Mouse (Mus musculus) small intestine, adult 2 months (tissue): ENCODE data around the gene Elavl3. TPM values are rescaled to one million over a fixed set of nuclear protein-coding genes. Genes with fewer than 3 reads are reported as not detected.

Experiments
- H3K27ac ChIP-seq: fragments of 200-500 bp; 2 replicates; pipeline ENCODE4 v1.5.1; 2012; ENCODE audit warnings: low read depth, low read length, control low read depth, inconsistent platforms; ENCODE audit not compliant: insufficient read depth
- H3K27me3 ChIP-seq: fragments of 200-500 bp; 2 replicates; pipeline ENCODE4 v1.6.1; 2012; ENCODE audit warnings: mild to moderate bottlenecking, moderate library complexity, low read length, inconsistent platforms; ENCODE audit not compliant: control insufficient read depth, insufficient read depth
- H3K36me3 ChIP-seq: fragments of 200-500 bp; 2 replicates; pipeline ENCODE4 v1.6.1; 2012; ENCODE audit warnings: mild to moderate bottlenecking, low read length, control low read depth, inconsistent platforms; ENCODE audit not compliant: control insufficient read depth, insufficient read depth
- H3K4me1 ChIP-seq: fragments of 200-500 bp; 2 replicates; pipeline ENCODE4 v1.6.1; 2012; ENCODE audit warnings: low read length, inconsistent platforms, mixed read lengths; ENCODE audit not compliant: control insufficient read depth, insufficient read depth, insufficient read length
- H3K4me3 ChIP-seq: fragments of 200-500 bp; 2 replicates; pipeline ENCODE4 v1.5.1; 2012; ENCODE audit warnings: low read depth, mild to moderate bottlenecking, control low read depth, inconsistent platforms, low read length, moderate library complexity
- CTCF ChIP-seq: fragments of 200-500 bp; IDR thresholded peaks from 2 replicates; pipeline ENCODE4 v1.5.1; 2012; ENCODE audit warnings: low read depth, mild to moderate bottlenecking, control low read depth, inconsistent platforms, low read length, moderate library complexity, mixed read lengths; ENCODE audit not compliant: insufficient replicate concordance, insufficient read length; ENCODE audit errors: extremely low read depth
- POLR2A ChIP-seq: fragments of 200-500 bp; IDR thresholded peaks from 2 replicates; pipeline ENCODE4 v1.6.1; 2012; ENCODE audit warnings: low read depth, mild to moderate bottlenecking, control low read depth, inconsistent platforms, low read length, moderate library complexity
- WGBS: fragments of 180-500 bp; shearing (Covaris S2); methylation state at CpG from one replicate; pipeline ENCODE4 v1.1.7; 2018; 5-methylcytosine and 5-hydroxymethylcytosine counted together
- polyA plus RNA-seq: library from polyadenylated mRNA; depleted of rRNA; stranded (reverse); fragments of >200 nt; gene quantifications from 2 replicates; pipeline ENCODE4 v1.2.3, GENCODE M21; 2012

Elavl3 gene
- polyA plus RNA-seq, 1 experiment, result 0.34 TPM

DNA sequence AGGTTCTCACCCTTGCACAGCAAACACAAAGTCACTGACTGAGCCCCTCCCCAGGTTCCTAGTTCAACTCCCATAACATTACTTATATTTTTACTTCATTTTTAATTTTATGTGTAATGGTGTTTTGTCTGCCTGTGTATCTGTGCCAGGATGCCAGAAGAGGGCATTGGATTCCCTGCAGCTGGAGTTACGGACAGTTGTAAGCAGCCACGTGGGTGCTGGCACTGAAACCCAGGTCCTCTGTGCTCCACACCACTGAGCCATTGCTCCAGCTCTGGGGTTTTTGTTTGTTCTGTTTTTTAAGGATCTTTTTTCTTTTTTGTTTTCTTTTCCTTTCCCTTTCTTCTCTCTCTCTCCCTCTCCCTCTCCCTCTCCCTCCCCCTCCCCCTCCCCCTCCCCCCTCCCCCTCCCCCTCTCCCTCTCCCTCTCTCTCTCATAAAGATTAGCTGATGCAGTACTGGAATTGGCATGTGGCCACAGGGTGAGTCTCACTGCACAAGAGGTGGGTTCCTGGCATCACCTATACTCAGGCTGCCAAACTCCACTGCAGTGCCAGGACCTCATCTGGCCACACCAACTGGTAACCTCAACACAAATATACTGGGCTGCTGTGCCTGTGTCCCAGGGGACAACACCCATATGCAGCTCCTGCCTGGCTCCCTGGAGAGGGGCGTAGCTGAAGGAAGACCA lies 55.5 kb downstream of the Elavl3 start:
- Histone ChIP-seq H3K4me1 (no peaks in the 10 kb centered on the region), H3K4me3 (no peak overlapping the region), H3K27ac (no peak overlapping the region), H3K27me3 (no peaks in the 10 kb centered on the region; the same call in none of the 2 replicates), H3K36me3 (no peaks in the 10 kb centered on the region)
- 84% methylated on average over 3 of the region's 3 CpGs for WGBS
- TF ChIP-seq POLR2A, result no peak
- no peak for TF ChIP-seq CTCF

DNA sequence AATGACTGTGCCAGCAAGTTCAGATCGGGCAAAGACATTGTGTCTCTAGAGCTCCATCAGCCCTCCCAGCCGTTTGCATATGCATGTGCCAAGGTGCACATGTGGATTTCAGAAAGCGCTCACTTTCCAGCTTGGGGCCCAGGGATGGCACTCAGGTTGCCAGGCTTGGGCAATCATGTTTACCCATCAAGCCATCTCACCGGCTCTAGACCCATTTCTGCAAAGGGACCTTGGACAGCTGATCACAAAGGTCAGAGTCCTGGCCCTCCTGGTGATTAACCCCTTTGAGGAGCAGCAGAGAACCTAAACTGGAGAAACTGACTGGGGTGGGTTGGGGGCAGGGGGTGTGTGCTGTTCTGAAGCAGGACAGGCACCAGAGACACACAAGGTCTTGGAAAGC lies 59.6 kb downstream of the Elavl3 start:
- Histone ChIP-seq H3K4me3 (no peak overlapping the region), H3K27me3 (peaks cover 34% of the 10 kb centered on the region), H3K27ac (no peak overlapping the region), H3K4me1 (peaks cover 12% of the 10 kb centered on the region), H3K36me3 (no peaks in the 10 kb centered on the region)
- TF ChIP-seq POLR2A (no peak), CTCF (no peak)
- WGBS, result 58% methylated on average over 4 of the region's 4 CpGs

DNA sequence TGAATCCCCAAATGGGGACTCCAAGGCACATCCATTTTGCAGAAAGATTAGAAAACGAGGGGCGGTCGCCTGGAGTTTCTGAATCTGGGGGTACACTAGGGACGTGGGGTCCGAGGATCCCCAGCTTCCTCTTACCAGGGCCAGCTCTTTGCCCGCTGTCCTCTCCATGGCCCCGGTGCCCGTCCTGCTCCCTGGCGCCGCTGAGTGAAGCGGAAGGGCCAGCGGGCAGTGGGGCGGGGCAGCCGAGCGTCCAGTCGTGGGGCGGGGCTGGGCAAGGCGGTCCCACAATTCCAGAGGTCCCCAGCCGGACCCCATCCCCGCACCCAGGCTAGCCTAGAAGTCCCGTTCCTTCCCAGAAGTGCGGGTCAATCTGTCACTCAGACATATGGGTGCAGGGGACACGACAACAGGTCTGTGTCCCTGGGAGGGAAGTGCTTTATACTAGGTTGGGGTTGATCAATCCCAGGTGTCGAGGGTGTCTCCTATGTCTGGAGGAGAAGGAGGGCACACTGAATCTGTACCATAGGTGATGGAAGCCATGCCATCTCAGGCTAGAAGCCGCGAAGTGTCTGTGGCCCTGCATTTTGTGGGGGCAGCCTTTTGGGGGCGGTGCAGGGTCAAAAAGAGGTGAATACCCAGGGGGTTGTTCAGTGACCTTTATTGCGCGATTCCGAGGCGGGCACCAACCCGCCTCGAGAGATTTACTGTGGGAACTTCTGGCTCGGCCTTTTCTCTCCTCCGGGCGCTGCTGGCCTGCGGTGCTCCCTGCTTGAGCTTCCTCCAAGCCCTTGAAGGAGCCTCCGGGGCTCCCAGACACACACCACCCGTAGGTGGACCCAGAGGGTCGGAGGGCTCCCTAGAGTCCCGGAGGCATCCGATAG lies 62.4 kb downstream of the Elavl3 start, which contains the start of gene Rgl3:
TSS of gene Rgl3 (minus strand) at position 217 of the 881 bp plus-strand sequence.
- TF ChIP-seq POLR2A (no peak), CTCF (no peak)
- WGBS, result 3% methylated on average over 41 of the region's 42 CpGs
- Histone ChIP-seq H3K4me3 (peak within 1 kb of the TSS; percentile 55), H3K27me3 (peaks cover 34% of the 10 kb centered on the region), H3K4me1 (peaks cover 12% of the 10 kb centered on the region), H3K27ac (no peak within 1 kb of the TSS), H3K36me3 (no peaks in the 10 kb centered on the region)

DNA sequence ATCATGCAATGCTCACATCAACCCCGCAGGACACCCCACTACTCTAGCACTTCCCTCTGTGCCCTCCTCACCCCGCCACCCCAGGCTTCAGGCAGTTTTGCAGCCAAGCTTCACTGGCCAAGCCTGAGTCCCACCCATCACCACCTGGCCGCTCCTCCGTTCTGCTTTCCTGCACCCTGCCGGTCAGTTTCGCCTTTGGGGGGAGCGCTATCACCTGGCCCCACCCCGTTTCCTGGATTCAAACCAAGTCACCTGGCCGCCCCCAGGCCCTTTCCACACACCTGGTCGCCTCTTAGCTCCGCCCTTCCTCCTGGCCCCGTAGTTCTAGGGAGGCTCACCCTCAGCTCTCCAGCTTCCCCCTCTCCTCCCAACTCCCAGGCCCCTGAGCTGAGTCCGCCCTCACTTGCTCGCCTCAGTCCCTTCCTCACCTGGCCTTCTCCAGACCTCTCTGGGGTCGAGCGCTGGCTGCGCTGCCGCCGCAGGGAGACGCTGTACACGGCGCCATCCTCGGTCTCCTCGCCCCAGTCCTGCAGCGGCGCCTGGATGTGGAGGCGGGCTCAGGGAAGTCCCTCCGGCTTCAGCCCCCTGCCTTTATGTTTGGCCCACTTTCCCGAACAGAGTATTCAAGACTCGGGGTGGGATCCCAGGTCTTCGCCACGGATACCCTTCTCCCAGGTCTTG lies 63.3 kb downstream of the Elavl3 start:
- H3K27me3 ChIP-seq, result peaks cover 34% of the 10 kb centered on the region
- H3K27ac ChIP-seq, result no peak overlapping the region

DNA sequence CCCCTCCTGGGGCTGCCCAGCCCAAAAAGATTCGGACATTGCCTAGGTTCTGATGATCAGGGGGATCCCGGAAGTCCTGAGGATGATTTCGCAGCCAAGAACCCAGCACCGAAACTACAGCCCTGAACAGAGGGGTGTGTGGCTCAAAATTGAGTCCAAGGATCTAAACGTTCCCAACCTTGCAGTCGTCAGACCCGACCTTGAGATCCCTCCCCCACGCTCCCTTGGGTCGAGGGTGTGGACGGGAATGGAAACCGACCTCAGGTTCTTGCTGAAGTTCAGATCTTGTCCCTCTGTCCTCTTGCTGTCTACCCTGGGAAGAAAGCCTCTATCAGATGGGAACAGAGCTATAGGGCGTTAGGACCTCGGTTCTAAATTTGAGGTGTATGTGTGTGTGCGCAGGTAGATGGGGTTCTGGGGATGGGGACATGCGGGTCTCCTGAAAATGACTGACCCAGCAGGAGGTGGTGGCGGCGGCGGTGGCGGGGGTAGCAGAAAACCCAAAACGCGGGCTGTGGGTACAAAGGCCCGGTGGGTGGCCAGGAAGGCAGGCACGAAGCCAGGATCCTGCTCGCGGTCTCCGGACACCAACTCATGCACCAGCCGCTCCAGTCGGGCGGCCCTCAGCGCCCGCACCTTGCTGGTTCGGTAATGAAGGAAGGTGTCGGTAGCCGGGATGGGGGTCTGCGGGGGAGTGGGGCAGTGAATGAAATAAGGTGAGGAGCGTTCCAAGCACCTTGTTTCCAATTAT lies 64.1 kb downstream of the Elavl3 start:
- Histone ChIP-seq H3K4me3 (no peak overlapping the region), H3K27me3 (peaks cover 34% of the 10 kb centered on the region), H3K36me3 (no peaks in the 10 kb centered on the region), H3K4me1 (peaks cover 12% of the 10 kb centered on the region), H3K27ac (no peak overlapping the region)
- 17% methylated on average over 36 of the region's 36 CpGs for WGBS
- TF ChIP-seq POLR2A, result no peak
- no peak for TF ChIP-seq CTCF

More for the DNA sequence above, 63.3 kb downstream of the Elavl3 start:
- Histone ChIP-seq H3K4me1 (peaks cover 12% of the 10 kb centered on the region), H3K36me3 (no peaks in the 10 kb centered on the region), H3K4me3 (peak overlapping the region; percentile 55)
- TF ChIP-seq CTCF, result no peak
- no peak; the same call in 1 of the 2 replicates for TF ChIP-seq POLR2A
- 2% methylated on average over 32 of the region's 32 CpGs for WGBS

DNA sequence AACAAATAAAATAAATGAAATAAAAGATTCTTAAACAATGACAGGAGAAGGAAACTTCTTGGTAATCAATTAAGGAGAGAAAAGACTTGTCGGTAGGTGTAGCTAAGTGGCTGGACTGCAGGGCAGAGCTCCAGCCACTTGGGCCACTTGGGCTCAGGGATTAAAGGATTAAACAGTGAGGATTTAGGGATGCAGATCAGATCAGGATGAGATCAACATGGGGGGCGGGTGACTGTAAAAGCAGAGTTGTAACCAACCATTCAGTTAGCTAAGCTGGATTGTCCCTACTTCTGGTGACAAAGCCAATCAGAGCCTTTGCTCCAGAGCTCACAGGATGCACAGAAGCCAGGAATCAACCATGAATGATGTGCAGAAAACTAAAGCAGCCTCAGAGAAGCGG lies 67.9 kb downstream of the Elavl3 start:
- no peak for TF ChIP-seq CTCF
- no peak for TF ChIP-seq POLR2A
- Histone ChIP-seq H3K4me1 (peaks cover 12% of the 10 kb centered on the region), H3K36me3 (no peaks in the 10 kb centered on the region), H3K27me3 (peaks cover 17% of the 10 kb centered on the region), H3K27ac (no peak overlapping the region), H3K4me3 (no peak overlapping the region)
- WGBS, result 58% methylated on average over 3 of the region's 3 CpGs
